Mouse (Mus musculus) forelimb bud, embryonic 11.5 days (tissue): ENCODE results near the gene Ell2.
"Not testable (repeated sequence)": the region's sequence is repeated elsewhere in the genome, so short reads cannot be mapped to it uniquely, and the experiment has no call there.

Source experiments
- DNase-seq: peaks from one replicate; pipeline ENCODE4 v3.0.0-alpha.2; 2012; ENCODE audit warnings: low read depth, low spot score

Ell2 gene

DNA sequence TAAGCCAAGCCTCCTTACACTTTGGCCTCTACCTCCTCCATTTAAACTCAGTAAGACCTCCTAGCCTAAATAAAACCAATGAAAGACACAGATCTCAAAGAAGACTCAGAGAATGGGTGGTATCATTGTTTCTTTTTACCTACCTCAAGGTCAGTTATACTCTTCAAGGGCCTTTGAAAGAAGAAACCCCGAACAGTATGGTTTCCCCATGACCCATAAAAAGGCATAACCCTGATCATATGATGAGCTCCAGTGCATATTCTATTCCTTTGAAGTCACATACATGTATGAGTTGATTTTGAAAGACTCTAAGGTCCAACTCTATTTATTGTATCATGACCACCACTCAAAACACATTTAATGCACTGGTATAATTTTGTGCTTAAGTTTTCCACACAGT lies at the start of gene Ell2:
TSS of gene Ell2 (plus strand) at position 301 of the 400 bp plus-strand sequence.
- no peak for DNase-seq

DNA sequence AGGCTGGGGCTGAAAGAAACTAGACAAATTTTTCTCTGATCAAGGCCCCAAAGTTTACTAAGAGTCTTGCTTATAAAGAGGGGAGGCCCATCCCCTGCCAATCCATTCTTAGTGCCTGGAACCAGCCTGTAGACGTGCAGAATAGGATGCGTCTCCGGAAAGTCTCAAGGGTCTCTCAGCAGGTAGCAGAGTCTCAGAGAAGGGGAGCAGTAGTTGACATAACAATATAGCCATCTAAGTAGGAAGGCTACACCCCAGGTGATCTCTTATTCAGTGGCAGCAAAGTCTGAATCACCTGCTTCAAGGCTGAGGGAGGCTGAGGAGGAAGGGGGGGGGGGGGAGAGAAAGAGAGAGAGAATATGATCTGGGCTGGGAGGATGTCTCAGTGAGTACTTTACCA lies 21.1 kb upstream of the Ell2 start:
- DNase-seq, result no peak

DNA sequence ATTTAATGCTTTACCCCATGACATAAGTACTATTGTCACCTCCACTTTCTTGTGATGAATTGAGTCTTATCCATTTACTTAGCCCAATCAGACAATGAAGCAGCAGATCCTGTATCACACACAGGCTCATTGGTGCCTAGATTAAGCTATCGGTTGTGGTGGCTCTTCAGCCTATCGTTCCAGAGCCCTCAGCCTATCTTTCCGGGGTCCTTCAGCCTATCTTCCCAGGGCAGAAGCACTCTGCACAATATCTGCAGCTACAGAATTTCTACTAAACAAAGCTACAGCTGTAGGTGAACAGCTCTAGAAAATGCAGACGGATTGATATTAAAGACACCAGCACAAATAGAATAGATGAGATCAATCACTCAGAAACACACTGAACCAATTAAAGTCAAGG lies 19.6 kb upstream of the Ell2 start:
- no peak for DNase-seq

DNA sequence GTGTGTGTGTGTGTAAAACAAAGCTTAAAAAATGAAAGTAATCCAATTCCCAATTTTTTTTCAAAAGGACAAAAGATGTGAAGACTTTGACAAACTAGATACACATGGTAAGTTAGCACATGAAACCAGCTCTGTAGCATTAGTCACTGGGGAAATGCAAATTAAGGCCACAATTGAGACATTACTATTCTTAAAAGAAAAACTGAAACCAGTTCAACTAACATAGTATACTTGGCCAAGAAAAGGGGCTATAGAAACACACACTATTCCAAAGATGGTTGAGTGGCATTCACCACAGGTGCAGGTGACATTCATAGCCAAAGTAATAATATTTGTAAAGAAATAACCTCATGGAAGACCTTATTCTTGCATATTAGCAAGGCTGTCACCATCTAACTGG lies 14.9 kb upstream of the Ell2 start:
- no peak for DNase-seq

DNA sequence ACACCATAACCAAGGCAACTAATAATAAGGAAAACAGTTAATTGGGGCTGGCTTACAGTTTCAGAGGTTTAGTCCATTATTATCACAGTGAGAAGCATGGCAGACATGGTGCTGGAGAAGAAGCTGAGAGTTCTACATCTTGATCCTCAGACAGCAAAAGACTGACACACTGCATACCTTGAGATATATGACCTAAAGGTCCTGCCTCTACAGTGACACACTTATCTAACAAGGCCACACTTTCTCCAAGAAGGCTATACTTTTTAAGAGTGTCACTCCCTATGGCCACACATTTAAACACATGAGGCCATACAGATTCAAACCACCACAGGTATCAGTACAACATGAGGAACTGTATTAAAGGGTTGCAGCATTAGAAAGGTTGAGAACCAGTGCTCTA lies 13.5 kb upstream of the Ell2 start:
- no peak for DNase-seq

DNA sequence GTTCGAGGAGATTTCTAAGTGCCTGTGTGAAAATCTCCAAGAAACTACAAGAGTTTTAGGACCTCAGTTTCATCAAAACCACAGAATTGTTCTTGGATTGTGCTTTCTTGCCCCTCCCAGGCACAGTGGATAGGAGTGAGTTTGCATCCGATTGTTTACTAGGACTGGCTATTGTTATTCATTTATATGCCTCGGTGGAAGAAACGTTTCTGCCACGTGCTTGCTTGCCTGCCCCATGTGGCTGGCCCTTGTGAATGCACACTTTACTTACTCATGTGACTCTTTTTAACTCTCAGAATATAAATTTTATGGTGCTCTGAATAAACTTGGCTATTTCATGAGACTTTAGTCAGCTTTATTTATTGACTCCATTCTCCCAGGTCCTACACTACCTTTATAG lies 3.7 kb upstream of the Ell2 start:
- DNase-seq, result no peak

DNA sequence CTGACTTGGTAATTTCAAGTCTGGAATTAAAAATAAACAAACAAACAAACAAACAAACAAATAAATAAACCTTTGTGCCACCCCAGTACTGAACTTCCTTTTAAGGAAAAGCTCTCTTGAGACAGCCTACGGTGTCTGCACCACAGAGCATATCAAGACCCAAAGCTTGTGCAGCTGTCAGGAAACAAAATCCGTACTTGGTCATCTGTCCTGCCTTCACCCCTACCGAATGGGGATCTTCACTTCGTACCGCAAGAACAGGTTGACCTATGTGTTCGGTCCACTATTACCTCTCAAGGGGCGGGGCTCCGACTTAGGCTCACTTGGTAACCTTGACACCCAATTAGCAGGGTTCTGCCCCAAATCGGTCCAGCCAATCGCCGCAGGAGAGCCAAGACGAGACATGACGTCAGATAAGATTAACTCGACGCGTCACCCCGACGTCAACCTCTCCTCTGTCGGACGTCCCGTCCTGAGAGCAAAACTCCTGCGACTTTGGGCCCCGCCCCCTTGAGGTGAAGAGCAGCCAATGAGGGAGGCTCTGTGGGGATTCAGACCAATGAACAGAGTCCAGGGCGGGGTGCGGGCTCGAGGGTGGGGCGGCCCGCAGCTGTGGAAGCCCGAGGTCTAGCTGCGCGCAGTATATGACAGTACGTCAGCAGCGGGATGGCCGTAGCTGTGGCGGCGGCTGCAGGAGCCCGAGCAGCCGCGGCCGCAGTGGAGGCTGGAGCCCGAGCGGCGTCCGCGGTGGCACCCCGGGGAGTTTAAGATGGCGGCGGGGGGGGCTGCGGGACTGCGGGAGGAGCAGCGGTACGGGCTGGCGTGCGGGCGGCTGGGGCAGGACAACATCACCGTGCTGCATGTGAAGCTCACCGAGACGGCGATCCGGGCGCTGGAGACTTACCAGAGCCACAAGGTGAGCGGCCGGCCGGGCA lies 592 bp downstream of the Ell2 start:
- peak; percentile 93 for DNase-seq

DNA sequence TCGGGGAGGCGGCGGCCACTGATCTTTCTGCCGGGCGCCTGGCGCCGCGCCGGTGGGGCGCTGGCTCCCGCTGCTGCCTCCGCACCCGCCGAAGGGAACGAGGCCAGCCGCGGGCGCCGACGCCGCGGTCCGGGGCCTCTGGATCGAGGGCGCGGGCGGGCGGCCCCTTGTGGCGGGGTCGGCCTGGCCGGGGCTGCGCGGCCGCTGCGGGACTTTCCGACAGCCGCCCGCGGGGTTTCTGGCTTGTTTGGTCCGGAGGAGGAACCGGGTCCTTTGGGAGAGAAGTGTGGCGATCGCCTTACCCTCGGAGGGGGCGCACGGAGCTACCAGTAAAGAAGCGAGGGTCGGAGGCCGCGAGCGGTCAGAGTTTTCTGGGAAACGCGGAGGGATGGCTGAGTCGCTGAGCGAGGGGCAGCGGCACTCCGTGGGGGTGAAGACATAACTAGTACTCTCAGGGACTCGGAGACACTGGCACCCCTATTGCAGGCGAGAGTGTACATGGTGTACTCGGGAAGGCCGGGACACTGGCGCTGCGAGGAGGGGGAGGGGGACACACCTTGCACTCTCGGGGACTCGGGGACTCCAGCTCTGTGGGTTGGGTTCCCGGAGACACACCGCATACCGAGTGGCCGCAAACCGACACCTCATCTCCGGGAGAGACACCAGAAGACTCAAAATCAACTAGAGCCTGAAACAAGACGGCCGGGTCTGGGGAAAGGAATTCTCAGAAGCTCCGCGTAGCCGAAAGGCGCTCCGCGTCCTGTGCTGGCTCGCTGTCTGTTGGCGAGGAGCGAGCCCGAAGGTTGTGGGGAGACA lies 1.5 kb downstream of the Ell2 start:
- DNase-seq, result peak; percentile 26

DNA sequence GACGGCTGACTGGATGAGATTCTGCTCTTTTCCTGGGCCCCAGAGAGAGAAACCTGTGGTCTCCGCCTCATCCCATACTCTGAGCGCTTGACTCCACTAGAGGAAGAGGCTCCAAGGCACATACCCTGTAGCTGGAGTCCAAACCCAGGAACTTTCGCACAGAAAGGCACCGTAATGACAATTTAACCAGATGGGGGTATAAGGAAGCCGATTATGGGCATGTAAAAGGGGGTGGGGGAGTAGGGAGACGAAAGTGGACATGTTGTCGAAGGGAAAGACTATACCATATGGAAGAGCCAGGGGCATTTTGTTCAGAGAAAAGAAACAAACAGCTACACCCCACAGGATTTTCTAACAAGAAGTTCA lies 2.1 kb downstream of the Ell2 start:
- no peak for DNase-seq

DNA sequence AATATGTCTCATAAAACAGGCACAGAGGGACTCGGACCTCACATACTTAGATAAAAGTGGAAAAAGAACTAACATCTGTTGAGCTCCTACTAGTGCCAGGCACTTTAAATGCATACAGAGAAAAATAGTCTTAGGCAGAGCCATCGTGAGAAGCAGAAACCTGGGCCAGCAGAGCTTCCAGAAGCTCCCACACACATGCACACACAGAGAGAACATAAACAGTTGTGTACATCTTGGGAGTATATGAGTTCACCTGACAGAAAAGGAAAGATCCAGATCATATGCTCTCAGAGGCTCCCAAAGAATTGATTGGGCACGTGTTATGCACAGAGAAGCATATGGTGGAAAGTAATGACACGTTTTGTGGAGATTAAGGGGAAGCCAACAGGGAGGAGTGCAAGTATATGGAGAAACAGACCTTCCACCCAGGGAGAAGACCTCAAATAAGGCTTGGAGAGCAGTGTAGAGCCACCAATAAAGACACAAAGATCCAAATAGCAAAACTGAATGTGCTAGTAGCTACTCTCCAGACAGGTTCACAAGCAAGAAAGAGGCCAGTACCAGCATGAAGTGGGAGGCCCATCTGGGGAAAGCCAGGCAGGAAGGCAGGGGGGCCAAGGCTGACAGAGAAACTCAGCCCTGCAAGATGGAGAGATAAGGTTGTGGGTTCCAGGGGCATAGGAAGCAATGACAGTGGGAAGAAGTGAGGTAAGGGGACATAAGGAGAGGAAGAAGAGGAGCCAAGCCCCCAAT lies 2.6 kb downstream of the Ell2 start:
- DNase-seq, result no peak

DNA sequence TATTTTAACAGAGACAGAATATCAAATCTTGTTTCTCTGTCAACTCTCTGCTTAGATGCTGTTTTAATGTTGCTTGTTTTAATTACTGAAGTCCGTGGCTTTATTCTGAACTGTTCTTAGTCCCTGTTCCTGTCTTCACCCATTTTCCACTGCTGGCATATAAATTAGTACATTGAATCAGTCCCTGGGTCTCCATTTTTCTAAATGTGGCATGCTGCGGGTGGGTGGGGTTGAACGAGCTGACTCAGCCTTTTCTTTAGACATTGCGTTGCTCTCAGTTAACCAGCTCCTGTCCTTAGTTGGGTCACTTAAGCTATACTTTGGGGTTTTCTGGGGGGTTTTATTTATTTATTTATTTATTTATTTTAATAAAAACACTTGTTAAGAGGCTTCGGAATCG lies 3.6 kb downstream of the Ell2 start:
- no peak for DNase-seq

DNA sequence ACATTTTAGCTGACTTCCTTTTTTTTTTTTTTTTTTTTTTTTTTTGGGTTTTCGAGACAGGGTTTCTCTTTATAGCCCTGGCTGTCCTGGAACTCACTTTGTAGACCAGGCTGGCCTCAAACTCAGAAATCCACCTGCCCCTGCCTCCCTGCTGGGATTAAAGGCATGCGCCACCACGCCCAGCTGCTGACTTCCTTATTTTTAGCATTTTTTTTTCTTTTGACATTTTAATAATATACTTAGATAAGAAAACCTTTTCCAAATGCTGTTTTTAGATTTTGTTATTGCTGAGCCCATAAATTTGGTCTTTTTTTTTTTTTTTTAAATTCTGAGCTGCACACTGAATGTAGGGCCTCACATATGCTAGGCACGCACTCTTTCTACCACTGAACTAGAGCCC lies 5.0 kb downstream of the Ell2 start:
- DNase-seq, result not testable (repeated sequence)

DNA sequence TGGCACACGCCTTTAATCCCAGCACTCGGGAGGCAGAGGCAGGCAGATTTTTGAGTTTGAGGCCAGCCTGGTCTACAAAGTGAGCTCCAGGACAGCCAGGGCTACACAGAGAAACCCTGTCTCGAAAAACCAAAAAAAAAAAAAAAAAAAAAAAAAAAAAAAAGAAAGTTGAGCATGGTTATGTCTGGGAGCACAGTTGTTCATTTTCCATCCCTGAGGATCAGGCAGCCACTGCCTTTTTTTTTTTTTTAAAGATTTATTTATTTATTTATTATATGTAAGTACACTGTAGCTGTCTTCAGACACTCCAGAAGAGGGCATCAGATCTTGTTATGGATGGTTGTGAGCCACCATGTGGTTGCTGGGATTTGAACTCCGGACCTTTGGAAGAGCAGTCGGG lies 6.0 kb downstream of the Ell2 start:
- not testable (repeated sequence) for DNase-seq

DNA sequence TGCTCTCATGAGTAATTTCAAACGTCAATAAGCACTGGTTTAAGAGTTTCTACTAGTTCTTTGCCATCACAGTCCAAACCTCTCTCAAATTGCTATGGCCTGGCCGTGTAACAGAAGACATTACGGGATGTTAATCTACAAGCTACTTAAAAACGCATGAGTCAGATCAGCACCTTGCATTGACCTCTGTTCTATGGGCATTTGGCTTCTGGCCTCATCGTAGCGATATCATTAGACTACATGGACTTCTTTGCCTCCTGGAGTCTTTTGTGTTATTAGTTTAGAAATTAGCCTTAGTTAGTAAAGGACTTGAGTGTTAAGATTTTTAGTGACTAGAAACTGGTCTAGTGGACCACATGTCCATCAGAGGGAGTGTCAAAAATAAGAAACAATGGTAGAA lies 7.8 kb downstream of the Ell2 start:
- no peak for DNase-seq

DNA sequence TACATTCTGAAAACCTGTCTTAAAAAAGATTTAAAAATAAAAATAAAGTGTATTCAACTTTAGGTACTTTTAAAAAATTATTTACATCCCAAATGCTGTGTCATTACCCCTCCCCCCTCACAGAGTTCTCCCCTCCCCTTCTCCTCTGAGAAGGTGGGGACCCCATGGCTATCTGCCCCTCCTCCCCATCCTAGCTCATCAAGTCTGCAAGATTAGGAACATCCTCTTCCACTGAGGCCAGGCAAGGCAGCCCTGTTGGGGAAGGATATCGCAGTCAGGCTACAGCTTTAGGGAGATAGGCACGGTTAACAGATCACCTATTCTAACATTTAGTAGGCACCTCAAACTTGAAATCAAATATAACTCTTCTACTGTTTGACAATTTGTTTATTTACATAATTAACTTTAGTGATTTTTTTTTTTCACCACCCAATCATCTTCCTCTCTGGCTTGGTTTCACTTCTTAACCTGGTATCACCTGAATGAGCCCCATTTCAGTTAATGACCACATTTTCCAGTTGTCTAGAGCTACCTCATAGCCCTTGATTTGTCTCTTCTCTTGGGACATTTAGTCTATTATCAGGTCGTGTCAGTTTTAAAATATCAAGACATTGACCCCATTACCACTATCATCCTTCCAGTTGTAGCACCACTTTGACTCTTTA lies 11.2 kb downstream of the Ell2 start:
- DNase-seq, result no peak

DNA sequence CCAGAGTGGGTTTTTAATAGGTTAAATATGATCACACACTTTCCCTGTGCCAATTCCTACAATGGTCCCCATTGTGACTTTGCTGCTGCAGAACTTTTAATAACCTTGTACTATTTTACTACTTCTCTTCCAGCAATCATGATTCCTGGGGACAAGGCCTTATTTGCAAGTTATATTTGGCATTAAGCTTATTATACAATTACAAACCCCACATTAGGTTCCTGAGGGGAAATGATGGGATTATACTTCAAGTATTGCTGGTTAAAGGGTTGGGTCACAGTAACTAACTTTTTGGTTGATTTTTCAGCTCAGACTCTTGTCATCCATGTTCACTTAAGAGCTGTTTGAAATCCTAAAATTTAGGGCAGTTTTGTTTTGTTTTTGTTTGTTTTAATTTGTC lies 11.8 kb downstream of the Ell2 start:
- DNase-seq, result no peak

DNA sequence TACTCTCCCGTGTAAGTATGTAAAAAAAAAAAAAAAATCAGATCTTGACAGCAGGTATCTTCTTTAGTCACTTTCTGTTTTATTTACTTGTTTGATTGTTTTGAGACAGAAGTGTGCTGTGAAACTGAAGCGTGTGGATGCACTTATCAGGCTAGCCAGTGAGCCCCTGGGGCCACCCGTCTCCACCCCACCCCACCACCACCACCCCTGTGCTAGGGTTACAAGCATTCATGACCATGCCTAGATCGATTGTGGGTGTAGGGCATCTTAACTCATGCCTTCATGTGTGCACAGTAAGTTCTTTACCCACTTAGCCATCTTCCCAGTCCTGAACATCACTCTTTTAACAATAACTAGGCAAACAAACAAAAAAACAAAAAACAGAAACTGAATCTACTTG lies 13.1 kb downstream of the Ell2 start:
- DNase-seq, result no peak

DNA sequence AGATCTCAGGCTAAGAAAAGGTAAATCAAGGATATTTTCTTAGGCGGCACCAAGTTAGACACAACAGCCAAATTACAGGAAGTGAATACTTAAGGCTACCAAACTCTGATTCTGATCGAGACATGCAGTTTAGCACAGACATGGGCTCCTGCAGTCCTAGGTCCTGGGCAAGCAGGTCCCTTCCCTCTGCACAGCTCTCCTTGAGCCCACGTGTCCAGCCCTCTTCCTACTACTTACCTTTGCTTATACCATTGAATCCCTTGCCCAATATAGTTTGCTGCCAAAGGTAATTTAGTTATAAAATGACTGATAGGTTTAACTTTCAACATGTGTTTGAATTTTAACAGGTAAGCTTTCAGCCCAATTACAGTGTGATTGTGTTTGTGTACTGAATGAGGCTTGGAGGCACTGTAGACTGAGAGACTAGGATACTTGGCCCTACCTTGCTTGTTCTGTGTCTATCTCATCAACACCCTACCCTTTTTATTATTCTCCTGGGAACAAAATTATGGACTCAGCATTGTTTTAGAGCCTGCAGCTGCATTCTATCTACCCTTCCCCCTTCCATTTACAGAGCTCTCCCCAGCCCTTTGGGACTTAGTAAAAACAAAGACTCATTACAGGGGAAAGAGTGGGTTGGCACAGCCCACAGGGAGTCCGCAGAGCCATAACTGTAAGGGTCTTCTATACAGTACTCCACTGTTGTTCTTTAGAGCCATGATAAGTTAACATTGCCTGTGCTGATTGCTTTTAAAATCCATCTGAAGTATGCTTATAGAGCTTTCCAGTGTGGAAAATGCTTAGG lies 20.2 kb downstream of the Ell2 start:
- DNase-seq, result no peak

DNA sequence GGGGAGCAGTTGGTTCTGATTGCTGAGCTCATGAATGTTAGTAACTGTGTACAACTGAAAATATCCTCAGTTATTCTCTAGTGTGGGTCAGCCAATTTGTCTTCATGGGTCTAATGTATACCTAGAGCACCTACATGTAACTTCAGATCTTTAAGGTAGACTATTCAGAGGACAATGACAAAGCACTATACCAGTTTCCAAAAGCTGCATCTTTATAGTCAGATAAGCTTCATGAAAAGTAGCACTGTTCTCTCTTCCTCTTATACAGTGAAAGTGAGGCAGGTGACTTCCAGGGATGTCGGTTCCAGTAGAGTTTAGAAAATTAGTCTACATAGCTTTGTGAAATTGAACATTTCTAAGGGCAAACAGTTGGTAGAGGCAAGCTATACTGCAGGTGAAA lies 21.4 kb downstream of the Ell2 start:
- no peak for DNase-seq

DNA sequence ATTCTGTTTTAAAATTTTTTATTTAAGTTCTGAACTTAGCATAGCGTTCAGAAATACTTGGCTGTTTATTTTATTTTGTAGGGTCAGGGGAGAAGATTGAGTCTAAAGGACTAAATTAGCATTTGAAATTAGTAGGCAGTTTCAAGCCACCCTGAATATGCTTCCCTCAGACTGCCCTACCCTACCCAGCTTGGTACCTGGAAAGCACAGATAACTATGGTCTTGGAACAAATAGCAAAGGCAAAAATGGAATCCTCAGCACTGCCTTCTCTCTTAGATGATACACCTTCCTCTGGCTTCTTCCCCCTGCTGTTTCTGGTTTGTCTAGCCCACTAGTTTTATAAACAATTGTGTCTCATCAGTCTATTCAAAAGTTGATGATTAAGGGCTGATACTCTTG lies 23.3 kb downstream of the Ell2 start:
- no peak for DNase-seq

DNA sequence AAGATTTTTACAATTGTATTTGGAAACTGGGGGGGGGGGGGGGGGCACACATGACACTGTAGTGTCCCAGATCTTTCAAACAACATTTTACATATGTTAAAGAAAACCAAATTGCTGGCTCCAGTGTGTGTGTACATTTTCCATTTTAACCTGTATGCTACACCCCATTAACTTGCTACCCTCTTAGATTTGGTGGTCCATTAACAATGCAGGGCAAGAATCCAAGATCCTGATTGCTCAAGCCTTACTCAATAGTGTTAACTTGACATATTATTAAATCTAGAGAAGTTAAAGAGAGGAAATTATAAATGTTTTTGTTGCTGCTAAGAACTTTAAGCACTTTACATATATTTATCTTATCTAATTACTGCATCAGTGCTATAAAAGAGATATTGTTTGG lies 24.2 kb downstream of the Ell2 start:
- no peak for DNase-seq
